Mouse (Mus musculus): ENCODE data around the gene Rsbn1. TPM values are rescaled to one million over a fixed set of nuclear protein-coding genes. Genes with fewer than 3 reads are reported as not detected.

Gene Rsbn1
- polyA plus RNA-seq, 1 experiment from 2014 or later: 23.0 TPM

DNA sequence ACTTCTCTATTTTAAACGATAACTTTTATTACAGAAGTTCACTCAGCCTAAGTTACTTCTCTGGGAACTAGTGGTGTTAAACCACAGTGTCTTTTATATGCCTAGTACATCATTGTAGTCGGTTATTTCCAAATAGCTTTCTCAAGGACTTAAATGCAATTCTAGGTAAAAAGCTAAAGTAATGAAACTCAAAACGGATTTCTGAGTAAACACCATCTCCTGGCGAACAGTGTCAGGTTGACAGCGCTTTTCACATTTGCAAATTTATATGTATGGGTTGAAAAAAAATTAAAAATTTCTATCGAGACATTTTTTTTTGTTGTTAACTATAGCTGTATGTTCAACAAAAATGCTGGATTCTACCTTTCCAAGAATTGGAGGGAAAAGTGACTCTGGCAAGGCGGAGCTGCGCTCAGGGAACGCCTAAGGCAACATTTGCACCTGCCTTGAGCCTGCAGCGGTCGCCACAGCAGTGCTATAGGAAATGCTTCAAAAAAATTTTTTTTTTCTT lies 414 bp upstream of the Rsbn1 start:
- 5% methylated on average over 11 of the region's 11 CpGs for WGBS

DNA sequence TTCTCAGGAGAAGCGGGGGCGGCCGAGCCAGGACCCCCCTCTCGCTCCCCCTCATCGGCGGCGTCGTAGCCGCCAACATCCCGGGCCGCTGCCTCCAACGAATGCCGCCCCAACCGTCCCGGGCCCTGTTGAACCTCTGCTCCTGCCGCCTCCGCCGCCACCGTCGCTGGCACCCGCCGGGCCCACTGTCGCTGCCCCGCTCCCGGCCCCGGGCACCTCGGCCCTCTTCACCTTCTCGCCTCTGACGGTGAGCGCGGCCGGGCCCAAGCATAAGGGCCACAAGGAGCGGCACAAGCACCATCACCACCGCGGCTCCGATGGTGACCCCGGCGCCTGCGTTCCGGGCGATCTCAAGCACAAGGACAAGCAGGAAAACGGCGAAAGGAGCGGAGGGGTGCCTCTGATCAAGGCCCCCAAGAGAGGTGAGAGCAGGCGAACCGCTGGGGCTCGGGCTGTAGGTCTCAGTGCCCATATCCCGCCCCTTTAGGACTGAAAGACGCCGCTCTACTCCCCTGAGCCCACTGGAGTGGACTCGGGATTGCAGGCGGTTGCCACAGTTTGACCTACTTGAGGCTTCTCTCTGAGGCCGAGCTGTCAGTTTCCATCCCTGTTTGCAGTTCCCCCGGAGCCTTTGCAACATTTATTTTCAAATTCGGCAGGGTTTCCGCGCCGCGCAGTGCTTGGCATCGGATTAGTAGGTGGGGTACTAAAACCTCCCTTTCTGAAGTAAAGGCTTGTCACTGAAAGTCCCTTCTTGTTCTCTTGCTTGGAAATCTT lies 1.0 kb downstream of the Rsbn1 start:
- under 1% methylated on average over 58 of the region's 60 CpGs for WGBS
- ATAC-seq (replicated peaks): peak; percentile 65
- H3K4me1 ChIP-seq: peaks cover 19% of the 10 kb centered on the region
- no peaks in the 10 kb centered on the region for H3K9me3 ChIP-seq
- H3K27me3 ChIP-seq (replicated peaks): no peaks in the 10 kb centered on the region
- H3K4me3 ChIP-seq: peak overlapping the region; percentile 79
- H3K27ac ChIP-seq: peak overlapping the region; percentile 91
- H3K36me3 ChIP-seq (replicated peaks): no peaks in the 10 kb centered on the region
- H3K9ac ChIP-seq: peak overlapping the region; percentile 89
- H3K4me2 ChIP-seq: peak overlapping the region; percentile 67

More for the DNA sequence above, 414 bp upstream of the Rsbn1 start:
- peak; percentile 24 for ATAC-seq (replicated peaks)
- Histone ChIP-seq H3K4me3 (peak overlapping the region; percentile 79), H3K27ac (peak overlapping the region; percentile 91), H3K27me3 (replicated peaks) (no peaks in the 10 kb centered on the region), H3K36me3 (replicated peaks) (no peaks in the 10 kb centered on the region), H3K9ac (peak overlapping the region; percentile 45), H3K9me3 (no peaks in the 10 kb centered on the region), H3K4me1 (peaks cover 16% of the 10 kb centered on the region), H3K4me2 (peak overlapping the region; percentile 72)

- Histone ChIP-seq H3K36me3 (replicated peaks) (no peaks in the 10 kb centered on the region), H3K4me1 (peaks cover 21% of the 10 kb centered on the region), H3K9me3 (no peaks in the 10 kb centered on the region), H3K27ac (peak overlapping the region; percentile 91), H3K27me3 (replicated peaks) (no peaks in the 10 kb centered on the region), H3K9ac (peak overlapping the region; percentile 89), H3K4me2 (peak overlapping the region; percentile 67), H3K4me3 (peak overlapping the region; percentile 79)
- no peak for ATAC-seq (replicated peaks)
- WGBS: 4% methylated on average over 7 of the region's 7 CpGs
Observed at GRCm38 (mm10) chr3:103915509-103915896, 1.6 kb downstream of the Rsbn1 start.

- H3K4me3 ChIP-seq: peak overlapping the region; percentile 28
- H3K36me3 ChIP-seq (replicated peaks): no peaks in the 10 kb centered on the region
- H3K27ac ChIP-seq: no peak overlapping the region
- H3K27me3 ChIP-seq (replicated peaks): no peaks in the 10 kb centered on the region
- H3K9me3 ChIP-seq: no peaks in the 10 kb centered on the region
- peak overlapping the region; percentile 7; the same call in 1 of the 2 replicates for H3K9ac ChIP-seq
- WGBS: 44% methylated on average over 5 of the region's 5 CpGs
- peaks cover 21% of the 10 kb centered on the region for H3K4me1 ChIP-seq
- H3K4me2 ChIP-seq: peak overlapping the region; percentile 67
- no peak for ATAC-seq (replicated peaks)
Observed at GRCm38 (mm10) chr3:103916205-103916838, 2.4 kb downstream of the Rsbn1 start.

- Histone ChIP-seq H3K9me3 (no peaks in the 10 kb centered on the region), H3K27ac (no peak overlapping the region), H3K9ac (0 out of 2 replicates have a peak overlapping the region, but pooled peaks have one; percentile 7), H3K4me1 (peaks cover 24% of the 10 kb centered on the region), H3K27me3 (replicated peaks) (no peaks in the 10 kb centered on the region), H3K4me2 (peak overlapping the region; percentile 67), H3K36me3 (replicated peaks) (no peaks in the 10 kb centered on the region), H3K4me3 (peak overlapping the region; percentile 28)
- WGBS: 70% methylated on average over 3 of the region's 3 CpGs
- no peak for ATAC-seq (replicated peaks)
Observed at GRCm38 (mm10) chr3:103916839-103917237, 2.9 kb downstream of the Rsbn1 start.

DNA sequence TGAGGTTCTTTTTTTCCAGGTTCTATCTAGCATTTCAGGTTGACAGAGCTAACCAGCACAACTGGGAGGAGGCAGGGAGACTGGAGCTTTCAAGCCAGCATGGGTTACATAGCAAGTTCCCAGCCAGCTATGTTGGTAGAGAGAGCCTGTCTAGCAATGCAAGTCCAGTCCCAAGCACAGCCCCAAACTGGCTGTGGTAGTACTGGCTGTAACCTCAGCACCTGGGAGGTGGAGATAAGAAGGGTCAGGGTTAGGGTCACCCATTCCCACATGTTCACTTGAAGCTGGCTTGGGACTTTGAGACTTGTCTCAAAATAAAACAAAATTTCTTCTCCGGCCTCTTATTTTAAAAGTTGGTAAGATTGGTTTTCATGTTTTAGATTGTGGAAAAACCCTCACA lies 6.2 kb downstream of the Rsbn1 start:
- ATAC-seq (replicated peaks): no peak
- Histone ChIP-seq H3K9ac (no peak overlapping the region), H3K27me3 (replicated peaks) (no peaks in the 10 kb centered on the region), H3K4me3 (no peak overlapping the region), H3K9me3 (no peaks in the 10 kb centered on the region), H3K27ac (no peak overlapping the region), H3K4me2 (no peak overlapping the region), H3K4me1 (peaks cover 31% of the 10 kb centered on the region), H3K36me3 (replicated peaks) (no peaks in the 10 kb centered on the region)
- WGBS: 97% methylated on average over 1 of the region's 1 CpGs

- no peak overlapping the region for H3K9ac ChIP-seq
- no peak for ATAC-seq (replicated peaks)
- no peaks in the 10 kb centered on the region for H3K9me3 ChIP-seq
- H3K4me2 ChIP-seq: no peak overlapping the region
- H3K4me3 ChIP-seq: no peak overlapping the region
- no peaks in the 10 kb centered on the region for H3K27me3 ChIP-seq (replicated peaks)
- H3K4me1 ChIP-seq: peaks cover 17% of the 10 kb centered on the region
- H3K36me3 ChIP-seq (replicated peaks): no peaks in the 10 kb centered on the region
- H3K27ac ChIP-seq: no peak overlapping the region
- WGBS: 56% methylated on average over 3 of the region's 3 CpGs
Observed at GRCm38 (mm10) chr3:103925302-103925701, 11.4 kb downstream of the Rsbn1 start.

DNA sequence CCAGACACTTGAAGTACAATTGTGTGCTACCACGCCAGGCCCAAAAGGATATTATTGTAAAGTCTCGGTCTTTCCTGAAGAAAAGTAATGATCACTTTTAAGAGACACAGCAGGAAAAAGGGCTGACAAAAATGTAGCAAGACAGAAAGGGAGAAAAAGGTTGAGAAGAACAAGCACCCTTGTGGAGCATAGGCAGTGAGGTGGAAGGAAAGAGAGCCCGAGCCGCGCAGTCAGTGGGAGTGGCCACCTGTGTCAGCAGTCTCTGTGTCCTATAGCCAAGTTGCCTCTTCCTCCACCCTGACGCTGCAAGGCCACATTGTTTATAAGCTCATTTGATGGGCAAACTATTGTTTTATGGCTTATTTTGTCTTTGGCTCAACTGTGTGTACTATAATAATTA lies 13.6 kb downstream of the Rsbn1 start:
- H3K4me3 ChIP-seq: no peak overlapping the region
- no peaks in the 10 kb centered on the region for H3K9me3 ChIP-seq
- WGBS: 37% methylated on average over 6 of the region's 6 CpGs
- H3K4me1 ChIP-seq: peaks cover 14% of the 10 kb centered on the region
- no peak for ATAC-seq (replicated peaks)
- no peak overlapping the region for H3K4me2 ChIP-seq
- H3K36me3 ChIP-seq (replicated peaks): no peaks in the 10 kb centered on the region
- H3K27ac ChIP-seq: no peak overlapping the region
- no peaks in the 10 kb centered on the region for H3K27me3 ChIP-seq (replicated peaks)
- no peak overlapping the region for H3K9ac ChIP-seq

- no peak for ATAC-seq (replicated peaks)
- Histone ChIP-seq H3K27me3 (replicated peaks) (no peaks in the 10 kb centered on the region), H3K4me2 (no peak overlapping the region), H3K9me3 (no peaks in the 10 kb centered on the region), H3K4me1 (0 out of 2 replicates have a peak, but pooled peaks cover 2% of the 10 kb centered on the region), H3K9ac (no peak overlapping the region), H3K4me3 (no peak overlapping the region), H3K27ac (no peak overlapping the region), H3K36me3 (replicated peaks) (no peaks in the 10 kb centered on the region)
- WGBS: 70% methylated on average over 1 of the region's 1 CpGs
Observed at GRCm38 (mm10) chr3:103944794-103945562, 31.1 kb downstream of the Rsbn1 start.

DNA sequence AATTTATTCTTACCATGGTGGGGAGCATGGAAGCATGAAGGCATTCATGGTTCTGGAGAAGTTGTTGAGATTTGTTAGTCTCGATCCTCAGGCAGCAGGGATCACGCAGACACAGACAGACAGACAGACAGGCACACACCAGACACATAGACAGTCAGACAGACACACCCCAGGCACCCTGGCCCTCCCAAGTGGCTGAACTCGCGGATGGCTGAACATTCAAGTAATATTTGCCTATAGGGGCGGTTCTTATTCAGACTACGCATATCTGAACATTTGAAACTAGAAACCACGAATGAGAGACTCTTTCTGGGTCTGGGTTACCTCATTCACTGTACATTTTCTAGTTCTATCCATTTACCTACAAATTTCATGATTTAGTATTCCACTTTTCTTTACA lies 34.7 kb downstream of the Rsbn1 start:
- H3K9me3 ChIP-seq: no peaks in the 10 kb centered on the region
- ATAC-seq (replicated peaks): no peak
- no peak overlapping the region for H3K4me3 ChIP-seq
- 0 out of 2 replicates have a peak, but pooled peaks cover 2% of the 10 kb centered on the region for H3K4me1 ChIP-seq
- no peak overlapping the region for H3K9ac ChIP-seq
- H3K4me2 ChIP-seq: no peak overlapping the region
- H3K27me3 ChIP-seq (replicated peaks): no peaks in the 10 kb centered on the region
- no peaks in the 10 kb centered on the region for H3K36me3 ChIP-seq (replicated peaks)
- H3K27ac ChIP-seq: no peak overlapping the region
- 92% methylated on average over 7 of the region's 7 CpGs for WGBS

DNA sequence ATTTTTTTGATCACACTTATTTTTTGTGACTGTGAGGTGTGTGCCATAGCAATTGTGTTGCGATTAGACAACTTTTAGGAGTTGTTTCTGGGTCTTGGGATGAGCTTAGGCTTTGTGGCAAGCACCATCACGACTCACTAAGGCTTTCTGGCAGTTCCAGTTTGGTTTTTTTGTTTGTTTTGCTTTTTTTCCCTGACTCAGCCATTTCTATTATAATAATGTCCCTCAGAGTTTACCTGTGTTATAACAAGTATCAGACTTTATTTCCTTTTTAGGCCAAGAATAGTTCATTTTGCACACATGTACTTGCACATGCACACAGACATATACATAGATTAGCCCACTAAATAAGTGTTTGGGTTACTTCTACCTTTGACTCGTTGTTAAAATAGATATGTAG lies 46.7 kb downstream of the Rsbn1 start:
- H3K9ac ChIP-seq: no peak overlapping the region
- 92% methylated on average over 3 of the region's 3 CpGs for WGBS
- no peak overlapping the region for H3K4me2 ChIP-seq
- H3K27me3 ChIP-seq (replicated peaks): no peaks in the 10 kb centered on the region
- H3K4me3 ChIP-seq: no peak overlapping the region
- no peak overlapping the region for H3K27ac ChIP-seq
- peaks cover 4% of the 10 kb centered on the region; the same call in 1 of the 2 replicates for H3K36me3 ChIP-seq (replicated peaks)
- no peaks in the 10 kb centered on the region for H3K4me1 ChIP-seq
- no peaks in the 10 kb centered on the region for H3K9me3 ChIP-seq
- ATAC-seq (replicated peaks): no peak

DNA sequence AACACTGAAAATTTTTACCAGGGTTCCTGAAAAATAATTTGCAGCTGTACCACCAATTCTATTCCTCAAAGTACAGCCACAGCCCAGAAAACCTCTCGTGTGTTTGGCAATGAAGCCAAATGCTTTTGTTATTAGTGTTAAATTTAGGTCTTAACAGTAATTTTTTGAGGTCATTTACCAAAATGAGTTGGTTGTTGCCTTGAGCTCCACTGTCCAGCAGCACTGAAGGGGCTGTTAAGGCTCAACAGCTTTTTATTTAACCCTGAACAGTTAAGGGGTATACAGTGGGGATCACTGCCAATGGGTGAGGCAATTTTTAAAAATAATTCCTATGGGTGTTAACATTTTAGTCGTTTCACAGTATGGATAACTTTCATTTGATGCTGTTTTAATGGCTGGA lies 53.3 kb downstream of the Rsbn1 start:
- H3K9ac ChIP-seq: peak overlapping the region; percentile 96
- H3K27me3 ChIP-seq (replicated peaks): no peaks in the 10 kb centered on the region
- H3K4me3 ChIP-seq: peak overlapping the region; percentile 98
- ATAC-seq (replicated peaks): no peak
- WGBS: 18% methylated on average over 2 of the region's 2 CpGs
- H3K9me3 ChIP-seq: no peaks in the 10 kb centered on the region
- peaks cover 22% of the 10 kb centered on the region for H3K4me1 ChIP-seq
- H3K27ac ChIP-seq: peak overlapping the region; percentile 98
- H3K4me2 ChIP-seq: peak overlapping the region; percentile 75
- peaks cover 5% of the 10 kb centered on the region; the same call in 1 of the 2 replicates for H3K36me3 ChIP-seq (replicated peaks)
